Mouse (Mus musculus): ENCODE results near the gene C130050O18Rik. TPM values are rescaled to one million over a fixed set of nuclear protein-coding genes. Genes with fewer than 3 reads are reported as not detected.
A peak's percentile ranks its signal among the peaks of the same experiment; 100 is the strongest.

The C130050O18Rik gene
- total RNA-seq, 2 experiments from 2014 or later: 0.24 to 0.28 TPM

DNA sequence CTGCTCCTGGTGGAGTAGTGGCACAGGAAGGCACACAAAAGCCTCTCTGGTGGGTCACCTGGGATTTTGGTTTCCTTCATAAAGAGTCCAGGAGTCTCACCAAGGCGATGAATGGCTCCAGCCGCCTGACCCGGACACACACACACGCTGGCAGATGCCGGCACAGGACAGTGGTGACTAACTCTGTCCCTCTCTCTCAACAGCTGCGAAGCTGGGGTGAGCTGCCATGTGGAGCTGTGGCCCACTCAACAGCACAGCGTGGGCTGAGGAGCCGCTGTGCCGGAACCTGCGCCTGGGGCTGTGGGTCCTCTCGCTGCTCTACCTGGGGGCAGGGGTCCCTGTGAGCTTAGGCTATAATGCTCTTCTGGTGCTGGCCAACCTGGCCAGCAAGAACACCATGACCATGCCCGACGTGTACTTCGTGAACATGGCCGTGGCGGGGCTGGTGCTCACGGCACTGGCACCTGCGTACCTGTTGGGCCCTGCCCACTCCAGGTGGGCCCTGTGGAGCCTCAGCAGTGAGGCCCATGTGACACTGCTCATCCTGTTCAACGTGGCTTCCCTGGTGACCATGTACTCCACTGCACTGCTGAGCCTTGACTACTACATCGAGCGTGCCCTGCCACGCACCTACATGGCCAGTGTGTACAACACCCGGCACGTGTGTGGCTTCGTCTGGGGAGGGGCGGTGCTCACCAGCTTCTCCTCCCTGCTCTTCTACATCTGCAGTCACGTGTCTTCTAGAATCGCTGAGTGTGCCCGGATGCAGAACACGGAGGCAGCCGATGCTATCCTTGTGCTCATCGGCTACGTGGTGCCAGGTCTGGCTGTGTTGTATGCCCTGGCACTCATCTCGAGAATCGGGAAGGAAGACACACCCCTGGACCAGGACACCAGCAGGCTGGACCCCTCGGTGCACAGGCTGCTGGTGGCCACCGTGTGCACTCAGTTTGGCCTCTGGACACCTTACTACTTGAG is 12.6 kb upstream of the C130050O18Rik start:
- intact Hi-C loops (cut with DNase I): no loop called here
- no peak for DNase-seq (ENCODE audit: extremely low spot score in 1 of 2, low spot score in 2 of 2)

DNA sequence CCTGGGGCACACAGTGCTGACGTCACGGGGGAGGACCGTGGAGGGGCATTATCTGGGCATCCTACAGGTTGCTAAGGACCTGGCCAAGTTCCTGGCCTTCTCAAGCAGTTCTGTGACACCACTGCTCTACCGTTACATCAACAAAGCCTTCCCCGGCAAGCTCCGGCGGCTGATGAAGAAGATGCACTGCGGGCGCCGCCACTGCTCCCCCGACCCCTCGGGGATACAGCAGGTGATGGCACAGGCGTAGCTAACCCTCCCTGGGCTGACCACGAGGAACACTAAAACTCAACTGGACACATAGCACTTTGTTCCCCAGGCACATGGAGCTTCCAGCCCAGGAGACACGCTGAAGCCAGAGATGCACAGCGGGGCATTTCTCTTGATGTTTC is 11.9 kb upstream of the C130050O18Rik start:
- intact Hi-C loops (cut with DNase I): no loop called here
- no peak for DNase-seq (ENCODE audit: extremely low spot score in 1 of 2, low spot score in 2 of 2)

DNA sequence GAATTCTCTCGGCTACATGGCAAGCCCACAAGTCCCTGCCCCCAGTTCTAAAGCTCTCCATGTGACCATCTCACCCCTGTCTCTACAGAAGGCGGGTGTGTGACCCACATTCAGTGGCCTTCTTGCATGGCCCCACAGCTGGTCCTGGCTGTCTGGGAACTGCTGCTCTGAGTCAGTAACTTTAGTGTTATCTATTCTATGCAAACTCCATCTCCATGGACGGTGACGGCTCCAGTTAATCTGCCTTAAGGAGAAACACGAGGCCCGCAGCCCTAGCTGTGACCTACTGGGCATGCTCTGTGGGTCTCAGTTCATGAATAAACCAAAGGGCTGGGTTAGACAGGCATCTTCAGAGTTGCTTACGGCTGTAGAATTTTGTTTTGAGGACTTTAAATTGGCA is 10.7 kb upstream of the C130050O18Rik start:
- intact Hi-C loops (cut with DNase I): no loop called here
- no peak for DNase-seq (ENCODE audit: extremely low spot score in 1 of 2, low spot score in 2 of 2)

DNA sequence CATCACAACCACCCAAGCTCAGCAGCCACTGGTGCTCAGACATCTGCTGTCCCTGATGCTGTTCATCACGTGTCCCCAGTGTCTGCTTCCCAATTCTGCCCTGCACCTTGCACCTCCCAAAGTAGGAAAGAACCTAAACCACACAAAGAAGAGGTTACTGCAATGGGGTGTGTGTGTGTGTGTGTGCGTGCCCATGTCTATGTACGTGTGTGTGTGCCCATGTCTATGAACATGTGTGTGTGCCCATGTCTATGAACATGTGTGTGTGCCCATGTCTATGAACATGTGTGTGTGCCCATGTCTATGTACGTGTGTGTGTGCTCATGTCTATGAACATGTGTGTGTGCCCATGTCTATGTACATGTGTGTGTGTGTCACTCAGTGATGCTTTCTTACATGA is 9.6 kb upstream of the C130050O18Rik start:
- intact Hi-C loops (cut with DNase I): loop anchor here (5.0 kb wide), 1 partner anchor 33 kb away; no protein-coding TSS in a partner anchor
- DNase-seq (ENCODE audit: extremely low spot score in 1 of 2, low spot score in 2 of 2): no peak

DNA sequence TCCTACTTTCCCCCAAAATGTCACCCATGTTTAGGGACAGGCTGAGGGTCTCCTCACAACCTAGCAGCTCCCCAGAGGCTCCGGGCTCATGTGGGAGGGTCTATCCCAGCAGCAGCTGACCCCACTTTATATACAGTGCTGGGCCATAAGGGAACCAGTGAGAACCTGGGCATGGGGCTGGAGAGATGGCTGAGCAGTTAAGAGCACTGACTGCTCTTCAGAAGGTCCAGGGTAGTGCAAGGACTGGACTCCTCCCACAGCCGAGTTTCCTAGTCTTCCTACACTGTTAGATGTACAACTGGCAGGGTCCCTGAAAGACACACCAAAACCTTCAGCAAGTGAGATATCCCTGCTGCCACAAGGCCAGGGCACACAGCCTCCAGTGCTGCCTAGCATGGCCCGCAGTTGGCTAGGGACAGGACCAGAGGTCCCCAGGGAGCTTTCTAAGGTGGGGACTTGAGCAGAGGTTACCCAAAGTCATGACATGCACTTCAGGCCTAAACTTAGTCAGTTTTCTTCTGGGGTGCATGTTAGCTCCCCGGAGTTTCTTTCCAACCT is 7.6 kb upstream of the C130050O18Rik start:
- intact Hi-C loops (cut with DNase I): loop anchor here (5.0 kb wide), 1 partner anchor 35 kb away; no protein-coding TSS in a partner anchor
- DNase-seq (ENCODE audit: extremely low spot score in 1 of 2, low spot score in 2 of 2): no peak

DNA sequence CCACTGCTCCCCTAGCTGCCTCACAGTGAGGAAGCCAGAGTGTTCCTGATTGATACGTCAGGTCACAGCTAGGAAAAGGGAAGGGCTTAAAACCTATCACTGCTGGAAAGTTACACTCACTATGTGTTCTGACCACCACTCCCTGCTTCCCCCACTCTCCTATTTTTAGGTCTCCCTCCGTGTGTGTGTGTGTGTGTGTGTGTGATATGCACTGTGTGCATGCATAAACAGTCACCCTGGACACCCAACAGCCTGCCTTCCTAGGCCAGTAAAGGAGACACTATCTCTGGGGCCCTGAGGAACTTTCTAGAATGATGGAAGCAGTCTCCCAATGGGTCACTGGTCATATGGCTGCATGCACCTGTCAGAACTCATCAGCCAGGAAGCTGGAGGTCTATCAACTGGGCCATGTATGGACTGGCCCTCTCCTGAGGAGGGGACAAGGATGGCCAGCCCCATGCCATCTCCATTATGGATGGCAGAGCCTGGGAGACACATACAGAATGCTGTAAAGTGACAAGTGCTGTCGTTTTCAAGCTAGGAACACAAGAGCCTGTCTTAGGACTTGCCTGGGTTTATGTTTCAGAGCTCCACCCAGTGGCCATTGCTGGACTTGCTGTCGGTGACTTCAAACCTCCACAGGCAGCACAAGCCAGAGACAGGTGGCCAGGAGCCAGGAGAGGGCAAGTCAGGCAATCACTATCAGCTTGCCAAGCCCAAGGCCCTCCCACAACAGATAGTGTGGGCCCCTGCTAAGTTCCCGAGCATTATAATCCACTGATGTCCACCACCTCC is 6.9 kb upstream of the C130050O18Rik start:
- peak; percentile 89 to 95 for DNase-seq (ENCODE audit: extremely low spot score in 1 of 2, low spot score in 2 of 2)
- intact Hi-C loops (cut with DNase I): loop anchor here (5.0 kb wide), 1 partner anchor 36 kb away; no protein-coding TSS in a partner anchor

DNA sequence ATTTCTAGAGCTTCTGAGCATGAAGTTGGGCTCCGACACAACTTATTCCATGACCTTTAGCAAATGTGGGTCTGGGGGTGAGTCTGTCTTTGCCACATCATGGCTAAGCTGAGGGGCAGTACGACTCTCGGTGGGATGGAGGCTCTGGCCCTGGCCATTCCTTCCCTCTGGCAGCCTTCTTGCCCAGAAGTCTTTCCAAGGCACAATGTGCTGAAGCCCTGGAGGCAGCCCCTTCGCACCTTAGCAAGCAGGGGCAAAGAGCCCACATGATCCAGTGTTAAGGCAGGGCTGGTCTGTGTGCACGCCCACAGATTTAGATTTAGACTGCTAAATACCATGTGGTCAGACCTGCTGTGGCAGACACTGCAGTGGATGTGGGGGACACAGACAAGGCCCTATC is 6.3 kb upstream of the C130050O18Rik start:
- intact Hi-C loops (cut with DNase I): loop anchor here (5.0 kb wide), 1 partner anchor 36 kb away; no protein-coding TSS in a partner anchor
- DNase-seq (ENCODE audit: extremely low spot score in 1 of 2, low spot score in 2 of 2): no peak

DNA sequence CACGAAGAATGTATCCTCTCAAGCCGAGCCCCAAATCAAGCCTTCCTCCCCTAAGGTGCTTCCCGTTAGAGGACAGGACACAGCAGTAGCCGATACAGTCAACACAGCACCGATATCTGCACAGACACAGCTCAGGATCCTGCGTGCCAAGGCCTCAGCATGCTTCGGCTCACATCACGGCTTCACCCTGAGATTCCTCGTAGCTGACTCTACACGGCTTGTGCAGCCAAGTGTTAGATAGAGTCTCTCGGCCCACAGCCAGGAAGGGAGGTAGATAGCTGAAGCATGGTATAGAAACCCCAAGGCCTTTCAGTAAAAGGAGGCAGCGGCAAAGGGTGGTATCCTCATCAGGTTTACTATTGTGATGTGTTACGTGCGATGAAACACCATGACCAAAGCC is 5.1 kb upstream of the C130050O18Rik start:
- DNase-seq (ENCODE audit: extremely low spot score in 1 of 2, low spot score in 2 of 2): no peak
- intact Hi-C loops (cut with DNase I): loop anchor here (5.0 kb wide), 1 partner anchor 38 kb away; no protein-coding TSS in a partner anchor

DNA sequence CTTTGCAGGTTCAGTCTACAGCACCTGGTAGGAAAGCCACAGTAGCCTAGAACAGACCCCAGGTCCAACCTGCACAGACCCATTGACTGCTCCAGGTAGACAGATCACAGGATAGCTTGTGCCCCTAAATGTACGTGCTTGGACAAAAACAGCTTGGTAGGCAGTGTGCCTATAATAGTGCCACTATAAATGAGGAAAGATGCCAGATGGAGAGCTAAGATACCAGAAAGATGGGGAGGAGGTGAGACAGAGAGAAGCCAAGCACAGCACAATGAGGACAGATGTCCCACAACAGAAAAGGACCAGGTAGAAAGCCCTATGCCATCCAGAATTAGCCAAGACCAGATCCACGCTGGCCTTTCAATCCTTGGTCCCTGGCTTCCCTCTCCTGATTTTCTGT is 3.0 kb upstream of the C130050O18Rik start:
- DNase-seq (ENCODE audit: extremely low spot score in 1 of 2, low spot score in 2 of 2): no peak
- intact Hi-C loops (cut with DNase I): no loop called here

DNA sequence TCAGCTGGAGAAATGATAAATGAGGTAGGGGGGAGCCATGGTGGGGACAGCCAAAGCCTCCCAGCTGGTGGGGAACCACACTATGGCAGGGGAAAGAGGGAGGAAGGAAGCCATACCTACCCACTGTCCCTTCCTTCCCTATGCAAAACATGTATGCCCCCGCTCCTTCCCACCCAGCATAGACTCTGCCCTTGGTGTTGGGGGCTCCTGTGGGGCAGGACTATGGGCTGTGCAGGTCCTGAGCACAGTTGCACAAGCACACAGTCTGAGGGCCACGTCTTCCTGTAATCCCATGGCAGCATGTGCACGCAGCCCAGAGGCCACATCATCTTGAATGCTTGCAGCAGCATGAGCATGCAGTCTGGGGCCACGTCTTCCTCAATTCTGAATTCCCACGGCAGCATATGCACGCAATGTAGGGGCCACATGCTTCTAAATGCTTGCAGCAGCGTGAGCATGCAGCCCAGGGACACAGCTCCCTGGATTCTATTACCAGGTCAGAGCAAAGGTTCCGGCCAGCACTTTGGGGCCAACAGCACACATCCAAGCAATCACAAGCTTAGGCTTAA is 1.3 kb upstream of the C130050O18Rik start:
- intact Hi-C loops (cut with DNase I): no loop called here
- DNase-seq (ENCODE audit: extremely low spot score in 1 of 2, low spot score in 2 of 2): no peak

DNA sequence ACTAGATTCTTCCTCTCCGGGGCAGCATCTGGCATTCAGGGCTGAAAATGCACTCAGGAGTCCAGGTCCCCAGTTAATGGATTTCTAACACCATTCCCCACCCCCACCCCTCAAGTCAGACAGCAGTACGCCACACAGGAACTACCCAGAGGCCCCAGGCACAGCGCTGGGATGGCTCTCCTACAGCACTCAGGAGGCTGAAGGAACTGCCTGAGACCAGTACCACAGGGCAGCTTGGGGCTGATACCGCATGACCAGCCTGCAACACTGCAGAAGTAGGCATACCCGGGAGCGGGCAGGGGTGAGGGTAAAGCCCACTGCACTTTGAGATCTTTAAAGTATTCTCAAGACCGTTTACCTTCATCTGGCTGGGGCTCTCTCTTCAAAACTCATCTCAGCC is 398 bp downstream of the C130050O18Rik start:
- DNase-seq (ENCODE audit: extremely low spot score in 1 of 2, low spot score in 2 of 2): no peak
- intact Hi-C loops (cut with DNase I): no loop called here

DNA sequence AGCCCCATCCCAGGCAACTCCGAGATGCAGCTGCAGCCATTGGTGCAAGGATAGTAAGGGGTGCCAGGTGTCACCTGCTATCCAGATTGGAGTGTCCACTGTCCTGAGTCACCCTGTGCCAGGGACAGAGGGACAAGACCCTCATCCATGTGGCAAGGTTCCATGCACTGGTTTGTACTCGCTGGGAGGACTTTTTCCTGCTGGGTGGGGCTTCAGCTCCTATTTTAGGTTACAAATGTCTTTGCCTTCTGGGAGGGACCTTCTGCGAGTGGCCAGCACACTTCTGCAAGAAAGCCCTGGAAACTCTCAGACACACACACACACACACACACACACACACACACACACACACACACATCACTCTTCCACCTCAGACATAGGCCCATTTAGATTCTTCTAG is 873 bp downstream of the C130050O18Rik start:
- DNase-seq (ENCODE audit: extremely low spot score in 1 of 2, low spot score in 2 of 2): no peak
- intact Hi-C loops (cut with DNase I): no loop called here

DNA sequence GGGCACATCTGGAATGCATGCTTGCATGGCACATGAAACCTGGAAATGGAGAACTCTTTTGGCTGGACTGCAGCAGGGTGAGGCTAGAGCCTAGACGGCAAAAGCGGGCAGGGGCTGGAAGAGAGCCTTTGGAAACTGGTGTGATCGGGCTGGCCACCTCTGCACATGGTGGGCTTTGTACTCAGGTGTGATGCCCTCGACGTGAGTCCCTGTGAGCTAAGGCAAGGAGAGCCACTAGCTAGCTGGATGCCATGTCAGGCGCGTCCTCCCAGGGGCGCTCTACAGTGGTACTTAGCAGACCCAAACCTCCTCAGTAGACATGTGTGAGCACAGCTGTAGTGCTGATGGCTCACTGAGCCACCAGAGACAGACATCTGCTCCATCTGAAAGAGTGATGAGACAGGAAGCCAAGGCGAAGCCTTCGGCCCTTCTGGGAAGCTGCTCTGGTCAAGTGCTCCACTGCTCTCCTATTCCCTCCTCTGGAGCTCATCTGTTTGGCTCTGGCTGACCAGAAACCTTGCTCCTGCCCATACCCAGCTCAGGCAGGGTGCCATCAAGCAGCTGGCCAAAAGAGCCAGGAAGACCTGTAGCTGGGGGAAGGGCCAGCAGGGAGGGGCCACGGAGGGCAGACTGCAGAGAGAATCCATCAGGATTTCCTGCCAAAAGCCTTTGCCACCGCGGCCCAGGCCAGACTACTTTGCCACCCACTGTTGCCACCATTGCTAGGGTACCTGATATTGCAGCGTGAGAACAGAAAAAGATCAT is 2.2 kb downstream of the C130050O18Rik start:
- intact Hi-C loops (cut with DNase I): no loop called here
- DNase-seq (ENCODE audit: extremely low spot score in 1 of 2, low spot score in 2 of 2): no peak

DNA sequence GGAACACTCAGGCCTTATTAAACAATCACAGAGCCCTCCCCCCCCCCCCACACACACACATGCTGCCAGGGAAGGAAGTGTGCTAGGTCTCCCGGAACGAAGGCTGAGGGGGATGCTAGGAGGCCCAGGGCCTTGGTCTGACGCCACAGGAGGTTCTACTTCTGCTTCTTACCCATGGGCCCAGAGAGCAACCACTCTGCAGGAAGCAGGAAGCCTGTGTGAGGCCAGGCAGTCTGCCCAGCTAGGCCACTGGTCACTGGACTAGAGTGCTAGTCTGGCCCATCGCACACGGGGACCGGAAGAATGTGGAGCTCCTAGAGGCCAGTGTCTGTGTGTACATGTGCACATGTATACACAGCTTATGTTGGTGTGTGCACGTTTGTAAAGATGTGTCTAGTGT is 3.4 kb downstream of the C130050O18Rik start:
- peak; percentile 52 to 79 for DNase-seq (ENCODE audit: extremely low spot score in 1 of 2, low spot score in 2 of 2)
- intact Hi-C loops (cut with DNase I): no loop called here

DNA sequence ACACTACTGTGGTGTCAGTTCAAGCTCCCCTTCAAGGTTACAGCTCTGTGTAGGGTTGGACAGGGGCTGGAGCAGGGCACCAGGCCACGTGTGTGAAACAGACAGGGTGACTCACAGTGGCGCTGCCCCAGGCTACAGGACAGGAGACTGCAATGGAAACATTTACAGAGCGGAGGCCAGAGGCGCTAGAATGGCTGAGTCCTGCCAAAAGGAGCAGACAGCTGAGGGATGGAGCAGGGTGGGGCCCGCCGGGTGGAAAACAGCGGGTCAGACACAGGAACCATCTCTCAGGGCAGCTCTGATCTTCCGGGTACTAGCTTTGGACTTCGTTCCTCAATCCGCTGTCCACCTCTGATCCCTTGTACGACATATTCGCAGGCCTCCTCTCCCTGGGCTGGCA is 4.3 kb downstream of the C130050O18Rik start:
- peak in 1 of 2 experiments; percentile 70 for DNase-seq (ENCODE audit: extremely low spot score in 1 of 2, low spot score in 2 of 2)
- intact Hi-C loops (cut with DNase I): no loop called here

DNA sequence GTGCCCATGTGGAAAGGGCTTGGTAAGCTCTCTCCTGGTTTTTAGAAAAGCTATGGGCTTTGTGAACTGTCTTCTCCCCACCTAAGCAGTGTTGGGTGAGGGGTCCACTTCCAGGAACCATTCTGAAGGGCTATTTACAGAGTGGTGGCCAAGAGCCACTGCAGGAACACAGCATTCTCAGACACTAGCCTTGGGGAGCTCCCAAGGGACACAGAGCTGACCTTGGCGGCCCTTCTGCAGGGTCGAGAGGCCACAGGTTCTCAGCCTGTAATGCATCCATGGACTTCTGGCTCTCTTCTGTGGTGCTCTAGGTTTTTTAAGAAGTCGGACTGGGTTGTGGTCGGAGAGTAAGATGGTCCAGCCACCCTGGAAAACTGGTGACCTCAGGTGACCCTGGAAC is 5.0 kb downstream of the C130050O18Rik start:
- intact Hi-C loops (cut with DNase I): no loop called here

DNA sequence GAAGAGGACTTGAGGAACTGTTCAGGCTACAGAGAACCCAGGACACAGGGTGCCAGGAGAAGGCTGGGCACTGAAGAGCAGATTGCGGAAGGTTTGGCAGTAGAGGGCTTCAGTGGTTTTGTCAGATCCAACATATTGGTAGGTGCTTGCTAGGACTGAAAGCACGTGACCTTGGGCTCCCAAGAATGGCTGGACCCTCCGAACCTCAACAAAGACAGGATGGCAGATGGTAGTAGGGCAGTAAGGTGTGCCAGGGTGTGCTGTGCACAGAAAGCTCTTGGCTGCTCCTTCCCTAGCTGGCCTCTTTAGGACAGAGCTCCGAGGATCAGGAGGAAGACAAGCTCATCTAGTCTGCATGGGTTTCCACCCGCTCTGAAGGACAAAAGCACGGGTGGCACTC is 6.0 kb downstream of the C130050O18Rik start:
- no peak for DNase-seq (ENCODE audit: extremely low spot score in 1 of 2, low spot score in 2 of 2)
- intact Hi-C loops (cut with DNase I): no loop called here

More for the DNA sequence above, 5.0 kb downstream of the C130050O18Rik start:
- no peak for DNase-seq (ENCODE audit: extremely low spot score in 1 of 2, low spot score in 2 of 2)

DNA sequence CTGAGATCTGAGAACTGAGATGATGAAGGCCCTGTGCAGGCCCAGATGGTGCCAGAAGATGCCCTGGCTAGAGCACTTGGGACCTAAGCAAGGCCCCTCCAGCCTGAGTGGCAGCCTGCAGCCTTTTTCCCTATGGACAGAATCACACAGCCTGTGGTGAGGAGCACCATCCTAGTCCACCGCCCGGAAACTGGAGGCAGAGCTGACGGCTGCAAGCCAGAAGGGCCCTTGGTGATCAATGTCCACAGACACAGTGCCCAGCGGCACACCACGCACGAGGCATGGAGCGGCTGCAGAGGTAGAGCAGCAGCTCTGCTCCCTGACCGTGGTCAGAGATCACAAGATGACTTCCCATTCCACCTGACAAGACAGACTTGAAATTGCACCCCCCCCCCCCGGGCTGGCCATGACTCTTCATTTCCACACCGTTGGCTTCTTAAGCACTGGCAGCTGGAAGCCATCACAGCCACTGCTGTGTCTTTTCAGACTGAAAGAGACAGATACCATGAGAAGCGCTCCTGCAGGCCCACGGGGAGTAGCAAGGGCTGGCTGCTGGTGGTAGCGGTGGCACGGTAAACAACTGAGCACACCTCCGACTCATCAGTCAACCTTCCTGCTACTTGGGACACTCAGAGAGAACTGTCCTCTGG is 6.7 kb downstream of the C130050O18Rik start:
- no peak for DNase-seq (ENCODE audit: extremely low spot score in 1 of 2, low spot score in 2 of 2)
- intact Hi-C loops (cut with DNase I): no loop called here
